Mouse (Mus musculus): Measurements from ENCODE around the gene Angel1.

DNA sequence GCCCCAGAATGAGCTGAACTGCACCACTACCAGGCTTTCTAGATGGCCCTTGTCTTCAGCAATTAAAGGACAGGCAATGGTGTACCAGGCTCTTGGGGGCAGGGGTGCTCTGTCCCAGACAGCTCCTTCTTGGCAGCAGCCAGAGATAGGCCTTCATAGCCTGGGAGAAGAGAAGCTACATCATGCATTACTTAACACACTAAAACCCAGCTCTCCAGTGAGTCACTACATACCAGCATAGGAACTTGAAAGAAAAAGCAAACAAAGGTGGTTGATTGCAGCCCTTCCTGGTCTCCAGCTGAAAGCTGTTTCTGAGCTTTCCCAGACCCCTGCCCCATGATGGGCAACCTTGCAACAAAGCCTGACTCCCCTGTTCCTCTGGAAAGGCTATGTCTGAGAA lies 27.7 kb downstream of the Angel1 start:
- no peak for TF ChIP-seq CHD2 (IDR thresholded peaks at IDR 0.05; ENCODE audit: low read length)
- TF ChIP-seq CTCF (IDR thresholded peaks at IDR 0.05 in 2 of 3, conservative IDR thresholded peaks at IDR 0.05 in 1 of 3; ENCODE audit: control insufficient read depth in 1 of 3, insufficient read depth in 1 of 3, low read depth in 2 of 3, low read length in 3 of 3, poor library complexity in 1 of 3, severe bottlenecking in 1 of 3) = no peak
- no peak for TF ChIP-seq MAX (IDR thresholded peaks at IDR 0.05; ENCODE audit: low read length)
- no peak for TF ChIP-seq HCFC1 (IDR thresholded peaks at IDR 0.05; ENCODE audit: low read depth, low read length)
- TF ChIP-seq MYC (IDR thresholded peaks at IDR 0.05; ENCODE audit: low read depth, low read length) = no peak
- TF ChIP-seq TBP (IDR thresholded peaks at IDR 0.05; ENCODE audit: low read depth, low read length) = no peak

Measured in MEL (cell line).